Mouse (Mus musculus) CH12.LX (cell line): ENCODE measurements at regions not wholly inside any gene's neighbourhood (a gene's known extent, or its start where the extent isn't known, plus 50 kb on each side); places are given as distances from the start of the nearest gene placed in this dataset.

Experiments
- DNase-seq: peaks from one replicate; pipeline ENCODE4 v3.0.0-alpha.2; 2013; ENCODE audit errors: extremely low read depth
- H3K27ac ChIP-seq: 2 replicates; pipeline ENCODE4 v1.5.1; 2012; ENCODE audit warnings: low read depth, mild to moderate bottlenecking, control low read depth, moderate library complexity; ENCODE audit not compliant: insufficient read depth
- H3K27me3 ChIP-seq: replicated peaks from 2 replicates; pipeline ENCODE3; 2012; ENCODE audit warnings: inconsistent platforms
- H3K36me3 ChIP-seq, 2 experiments: replicated peaks in 1 of 2; 2 replicates each; pipeline versions ENCODE3 to v1.6.1; 2012; ENCODE audit warnings: inconsistent platforms in 1 of 2, low read length in 1 of 2, mild to moderate bottlenecking in 1 of 2, mixed read lengths in 1 of 2, moderate library complexity in 1 of 2; ENCODE audit not compliant: control insufficient read depth in 1 of 2, insufficient read depth in 1 of 2
- H3K4me1 ChIP-seq, 2 experiments: 2 replicates each; pipeline ENCODE4 v1.6.1; 2012; ENCODE audit warnings: inconsistent platforms in 1 of 2, moderate library complexity in 1 of 2; ENCODE audit not compliant: insufficient read depth in 2 of 2, control insufficient read depth in 1 of 2
- H3K4me2 ChIP-seq: 2 replicates; pipeline ENCODE4 v1.6.1; 2012; ENCODE audit warnings: low read depth, mild to moderate bottlenecking, control low read depth; ENCODE audit not compliant: poor library complexity, insufficient read depth, severe bottlenecking
- H3K4me3 ChIP-seq, 3 experiments: fragments of 150-350 bp in 1 of 3; sonication (generic) in 1 of 3; replicated peaks in 1 of 3; 2 replicates each; pipeline versions ENCODE3 to v1.5.1; 2011 to 2012; ENCODE audit warnings: low read depth in 2 of 3, low read length in 2 of 3, mild to moderate bottlenecking in 2 of 3, moderate library complexity in 2 of 3, control low read depth in 1 of 3, improper control_type of control experiment in 1 of 3, inconsistent platforms in 1 of 3, mixed read lengths in 1 of 3; ENCODE audit not compliant: poor library complexity in 1 of 3
- H3K79me2 ChIP-seq: replicated peaks from 2 replicates; pipeline ENCODE4 v1.6.1; 2012; ENCODE audit warnings: mild to moderate bottlenecking, moderate library complexity; ENCODE audit not compliant: control insufficient read depth, poor library complexity, insufficient read depth, severe bottlenecking; ENCODE audit errors: extremely low read depth
- H3K9ac ChIP-seq: 2 replicates; pipeline ENCODE4 v1.6.1; 2012; ENCODE audit warnings: low read depth, mild to moderate bottlenecking, control low read depth, moderate library complexity; ENCODE audit not compliant: insufficient read depth
- H3K9me3 ChIP-seq: replicated peaks from 2 replicates; pipeline ENCODE3; 2012; ENCODE audit warnings: low read length, inconsistent platforms, mixed read lengths
- BHLHE40 ChIP-seq: IDR thresholded peaks from 2 replicates; pipeline ENCODE4 v1.6.1; 2011; ENCODE audit warnings: mild to moderate bottlenecking, low read depth, low read length, improper control_type of control experiment
- CHD1 ChIP-seq: IDR thresholded peaks from 2 replicates; pipeline ENCODE4 v1.6.1; 2012; ENCODE audit warnings: low read depth, low read length, improper control_type of control experiment, inconsistent platforms
- CHD2 ChIP-seq: IDR thresholded peaks from 2 replicates; pipeline ENCODE4 v1.6.1; 2011; ENCODE audit warnings: low read length, improper control_type of control experiment
- CTCF ChIP-seq, 2 experiments: IDR thresholded peaks in 1 of 2; conservative IDR thresholded peaks in 1 of 2; 2 replicates each; pipeline ENCODE4 v1.5.1; 2011 to 2012; ENCODE audit warnings: low read depth in 2 of 2, low read length in 2 of 2, improper control_type of control experiment in 1 of 2, inconsistent platforms in 1 of 2, mild to moderate bottlenecking in 1 of 2, moderate library complexity in 1 of 2
- ELF1 ChIP-seq: IDR thresholded peaks from 2 replicates; pipeline ENCODE4 v1.6.1; 2014; ENCODE audit warnings: low read depth, mild to moderate bottlenecking, inconsistent platforms, low read length, improper control_type of control experiment
- EP300 ChIP-seq: IDR thresholded peaks from 2 replicates; pipeline ENCODE4 v1.6.1; 2011; ENCODE audit warnings: low read length, improper control_type of control experiment
- ETS1 ChIP-seq: conservative IDR thresholded peaks from 2 replicates; pipeline ENCODE4 v1.6.1; 2012; ENCODE audit warnings: low read depth, mild to moderate bottlenecking, inconsistent platforms, low read length, improper control_type of control experiment, moderate library complexity
- GABPA ChIP-seq: IDR thresholded peaks from 2 replicates; pipeline ENCODE4 v1.6.1; 2012; ENCODE audit warnings: low read depth, low read length, improper control_type of control experiment, inconsistent platforms; ENCODE audit not compliant: insufficient replicate concordance
- HCFC1 ChIP-seq: IDR thresholded peaks from 2 replicates; pipeline ENCODE4 v1.6.1; 2012; ENCODE audit warnings: low read depth, mild to moderate bottlenecking, inconsistent platforms, low read length, improper control_type of control experiment
- IRF4 ChIP-seq: IDR thresholded peaks from 2 replicates; pipeline ENCODE4 v1.6.1; 2014; ENCODE audit warnings: low read depth, mild to moderate bottlenecking, inconsistent platforms, low read length, improper control_type of control experiment
- JUND ChIP-seq: conservative IDR thresholded peaks from 2 replicates; pipeline ENCODE4 v1.6.1; 2011; ENCODE audit warnings: low read depth, low read length, improper control_type of control experiment
- MXI1 ChIP-seq: IDR thresholded peaks from 2 replicates; pipeline ENCODE4 v1.6.1; 2011; ENCODE audit warnings: mild to moderate bottlenecking, low read depth, low read length, improper control_type of control experiment
- POLR2A ChIP-seq: IDR thresholded peaks from 2 replicates; pipeline ENCODE4 v1.6.1; 2011; ENCODE audit warnings: low read depth, mild to moderate bottlenecking, improper control_type of control experiment, low read length
- SIN3A ChIP-seq: IDR thresholded peaks from 2 replicates; pipeline ENCODE4 v1.6.1; 2012; ENCODE audit warnings: low read length, improper control_type of control experiment, inconsistent platforms
- SMC3 ChIP-seq: IDR thresholded peaks from 2 replicates; pipeline ENCODE4 v1.6.1; 2011; ENCODE audit warnings: low read depth, low read length, improper control_type of control experiment
- UBTF ChIP-seq: IDR thresholded peaks from 2 replicates; pipeline ENCODE4 v1.6.1; 2012; ENCODE audit warnings: low read depth, mild to moderate bottlenecking, inconsistent platforms, low read length, improper control_type of control experiment, moderate library complexity
- ZMIZ1 ChIP-seq: IDR thresholded peaks from 2 replicates; pipeline ENCODE4 v1.6.1; 2012; ENCODE audit warnings: low read depth, mild to moderate bottlenecking, inconsistent platforms, low read length, improper control_type of control experiment
- dilution Hi-C: fragments of 300-500 bp; cut with MboI; formaldehyde crosslinking; loops from 2 replicates; pipeline ENCODE4 v1.14.3; 2020; ENCODE audit warnings: low sequenced_read_pairs; ENCODE audit not compliant: extremely low pct_unique_long_range_greater_than_20kb, extremely low pct_ligation_motif_present
- in situ Hi-C: fragments of 300-500 bp; cut with MboI; formaldehyde crosslinking; loops from 3 replicates; pipeline ENCODE4 v1.14.3; 2019; ENCODE audit warnings: low sequenced_read_pairs, low pct_ligation_motif_present, low pct_unique_long_range_greater_than_20kb, mixed read lengths

DNA sequence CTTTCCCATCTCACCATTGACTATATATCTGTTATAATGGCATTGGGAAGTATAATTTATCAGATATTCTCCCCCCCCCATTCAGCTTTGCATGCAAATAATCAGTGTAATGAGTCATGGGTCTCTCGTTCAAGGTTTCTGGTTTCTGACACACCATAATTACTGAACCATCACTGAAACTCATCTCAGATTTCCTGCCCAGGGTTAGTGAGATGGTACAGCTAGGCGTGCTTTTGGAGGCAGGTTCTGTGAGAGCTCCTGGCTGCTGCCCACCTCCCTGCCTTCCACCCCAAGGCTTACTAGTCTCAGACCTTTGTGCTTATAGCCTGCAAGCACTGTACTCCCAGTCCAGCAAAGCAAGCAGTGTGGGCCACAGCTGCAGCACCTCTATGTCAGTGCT lies 122.5 kb upstream of the Nampt start:
- Histone ChIP-seq H3K9ac (no peak overlapping the region), H3K9me3 (no peaks in the 10 kb centered on the region), H3K27ac (no peak overlapping the region), H3K4me2 (no peak overlapping the region), H3K27me3 (no peaks in the 10 kb centered on the region), H3K4me3 (no peak overlapping the region), H3K36me3 (no peaks in the 10 kb centered on the region), H3K79me2 (no peaks in the 10 kb centered on the region), H3K4me1 (peaks cover 7 to 27% of the 10 kb centered on the region in 2 experiments)
- dilution Hi-C loops: no loop called here
- TF ChIP-seq HCFC1 (no peak), POLR2A (no peak), EP300 (peak; percentile 64), MXI1 (no peak), GABPA (no peak), SIN3A (no peak), UBTF (no peak), CHD1 (no peak), ETS1 (peak; percentile 48)
- peak; percentile 77 for DNase-seq
- in situ Hi-C loops: no loop called here

DNA sequence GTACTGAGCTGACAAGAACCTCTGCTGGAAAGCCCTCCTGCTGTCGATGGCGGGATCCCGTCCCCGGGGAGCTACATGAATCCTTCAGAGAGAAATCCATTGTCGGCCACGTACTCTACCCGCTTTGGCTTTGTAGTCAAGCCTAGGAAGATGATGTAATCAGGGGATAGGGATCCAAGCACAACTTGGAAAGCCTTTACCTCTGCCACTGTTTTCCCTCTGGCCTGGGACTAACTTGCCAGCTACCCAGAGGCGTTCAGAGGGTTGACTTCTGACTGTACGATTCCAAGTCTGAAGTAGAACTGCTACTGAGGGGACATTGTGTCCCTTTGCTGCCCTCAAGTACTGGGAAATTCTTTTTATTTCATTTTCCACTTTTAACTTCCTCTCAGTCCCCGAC lies 110.2 kb upstream of the Nampt start:
- no peaks in the 10 kb centered on the region for H3K79me2 ChIP-seq
- no peak for TF ChIP-seq EP300
- no peak for TF ChIP-seq ZMIZ1
- TF ChIP-seq CTCF (conservative IDR thresholded peaks at IDR 0.05 in 1 of 2, IDR thresholded peaks at IDR 0.05 in 1 of 2; ENCODE audit: low read depth in 2 of 2, low read length in 2 of 2): no peak
- TF ChIP-seq GABPA: no peak
- no peak for TF ChIP-seq SMC3
- no peak for TF ChIP-seq JUND
- TF ChIP-seq ELF1: no peak
- no peak for TF ChIP-seq IRF4
- no peak for TF ChIP-seq BHLHE40
- TF ChIP-seq CHD2: no peak
- TF ChIP-seq, all 38 proteins: peak for 0
- H3K27me3 ChIP-seq: no peaks in the 10 kb centered on the region
- peaks cover 0 to 11% of the 10 kb centered on the region in 2 experiments; a peak in 2 of 4 replicates for H3K4me1 ChIP-seq
- dilution Hi-C loops (no loop called here), in situ Hi-C loops (no loop called here)
- no peak overlapping the region for H3K9ac ChIP-seq
- H3K36me3 ChIP-seq: no peaks in the 10 kb centered on the region
- H3K4me3 ChIP-seq: no peak overlapping the region
- H3K4me2 ChIP-seq: no peak overlapping the region
- no peak for DNase-seq
- no peaks in the 10 kb centered on the region for H3K9me3 ChIP-seq
- H3K27ac ChIP-seq: no peak overlapping the region
